Mouse (Mus musculus) embryonic facial prominence, embryonic 10.5 days (tissue): ENCODE results near the gene Dmd. TPM values are rescaled to one million over a fixed set of nuclear protein-coding genes. Genes with fewer than 3 reads are reported as not detected.

Experiments used
- DNase-seq: peaks from one replicate; pipeline ENCODE4 v3.0.0-alpha.2; 2017; ENCODE audit warnings: low spot score
- H3K27ac ChIP-seq: fragments of 300-500 bp; sonication (generic); replicated peaks from 2 replicates; pipeline ENCODE4 v1.5.1; 2016; ENCODE audit warnings: mild to moderate bottlenecking
- H3K27me3 ChIP-seq: fragments of 300-500 bp; sonication (generic); replicated peaks from 2 replicates; pipeline ENCODE4 v1.6.1; 2016; ENCODE audit warnings: low read depth, mild to moderate bottlenecking; ENCODE audit not compliant: poor library complexity, severe bottlenecking
- H3K36me3 ChIP-seq: fragments of 300-500 bp; sonication (generic); replicated peaks from 2 replicates; pipeline ENCODE4 v1.6.1; 2016; ENCODE audit warnings: mild to moderate bottlenecking, moderate library complexity
- H3K4me1 ChIP-seq: fragments of 300-500 bp; sonication (generic); 2 replicates; pipeline ENCODE4 v1.6.1; 2016
- H3K4me3 ChIP-seq: fragments of 300-500 bp; sonication (generic); 2 replicates; pipeline ENCODE4 v1.5.1; 2016; ENCODE audit warnings: mild to moderate bottlenecking, moderate library complexity
- H3K9me3 ChIP-seq: fragments of 300-500 bp; sonication (generic); 2 replicates; pipeline ENCODE4 v1.6.1; 2016; ENCODE audit warnings: mild to moderate bottlenecking
- WGBS: fragments of 180-500 bp; shearing (Covaris S2); methylation state at CpG from one replicate; pipeline ENCODE4 v1.1.7; 2016; 5-methylcytosine and 5-hydroxymethylcytosine counted together
- polyA plus RNA-seq: library from polyadenylated mRNA; unstranded; fragments of >200 nt; fragmentation: Nextera tagmentation; extraction: Ambion mirVana; gene quantifications from 2 replicates; pipeline ENCODE4 v1.2.1, GENCODE M21; 2016

Gene Dmd
- polyA plus RNA-seq = 9.5 and 11.2 TPM in 2 replicates

- no peaks in the 10 kb centered on the region for H3K9me3 ChIP-seq
- H3K4me3 ChIP-seq = no peak within 1 kb of the TSS
- DNase-seq = no peak
- no peaks in the 10 kb centered on the region for H3K36me3 ChIP-seq
- no peak within 1 kb of the TSS for H3K27ac ChIP-seq
- no peaks in the 10 kb centered on the region for H3K4me1 ChIP-seq
- 70% methylated on average over 3 of the region's 3 CpGs for WGBS
- no peaks in the 10 kb centered on the region for H3K27me3 ChIP-seq
Measured at GRCm38 (mm10) chrX:82948630-82949029, at the start of gene Dmd. Dmd (plus strand) TSS chrX:82948870.

GRCm38 (mm10) chrX:82901515-82901914, 47.2 kb upstream of the Dmd start:
- H3K9me3 ChIP-seq = no peaks in the 10 kb centered on the region
- no peak for DNase-seq
- no peaks in the 10 kb centered on the region for H3K36me3 ChIP-seq
- no peak overlapping the region for H3K4me3 ChIP-seq
- no peaks in the 10 kb centered on the region for H3K27me3 ChIP-seq
- no peaks in the 10 kb centered on the region for H3K4me1 ChIP-seq
- H3K27ac ChIP-seq = no peak overlapping the region

GRCm38 (mm10) chrX:82987683-82988082, 39.0 kb downstream of the Dmd start:
- no peak for DNase-seq
- Histone ChIP-seq H3K27ac (no peak overlapping the region), H3K4me3 (no peak overlapping the region), H3K9me3 (no peaks in the 10 kb centered on the region), H3K4me1 (no peaks in the 10 kb centered on the region), H3K27me3 (no peaks in the 10 kb centered on the region), H3K36me3 (no peaks in the 10 kb centered on the region)
- WGBS = 82% methylated on average over 1 of the region's 1 CpGs

GRCm38 (mm10) chrX:83050190-83050589, 101.5 kb downstream of the Dmd start:
- Histone ChIP-seq H3K4me3 (no peak overlapping the region), H3K27me3 (no peaks in the 10 kb centered on the region), H3K4me1 (no peaks in the 10 kb centered on the region), H3K9me3 (no peaks in the 10 kb centered on the region), H3K27ac (no peak overlapping the region), H3K36me3 (no peaks in the 10 kb centered on the region)
- WGBS = 55% methylated on average over 1 of the region's 1 CpGs
- no peak for DNase-seq

- H3K9me3 ChIP-seq = no peaks in the 10 kb centered on the region
- no peak overlapping the region for H3K4me3 ChIP-seq
- H3K4me1 ChIP-seq = no peaks in the 10 kb centered on the region
- WGBS = 75% methylated on average over 2 of the region's 2 CpGs
- DNase-seq = no peak
- no peaks in the 10 kb centered on the region for H3K36me3 ChIP-seq
- no peaks in the 10 kb centered on the region for H3K27me3 ChIP-seq
- no peak overlapping the region for H3K27ac ChIP-seq
Measured at GRCm38 (mm10) chrX:83116171-83116876, 167.7 kb downstream of the Dmd start.

GRCm38 (mm10) chrX:83117198-83117597, 168.5 kb downstream of the Dmd start:
- Histone ChIP-seq H3K4me1 (no peaks in the 10 kb centered on the region), H3K27ac (no peak overlapping the region), H3K9me3 (no peaks in the 10 kb centered on the region), H3K36me3 (no peaks in the 10 kb centered on the region), H3K4me3 (no peak overlapping the region), H3K27me3 (no peaks in the 10 kb centered on the region)
- 81% methylated on average over 2 of the region's 2 CpGs for WGBS
- no peak for DNase-seq

- H3K36me3 ChIP-seq = no peaks in the 10 kb centered on the region
Measured at GRCm38 (mm10) chrX:83220563-83220962, 271.9 kb downstream of the Dmd start.

GRCm38 (mm10) chrX:83221050-83221449, 272.4 kb downstream of the Dmd start:
- no peak overlapping the region for H3K27ac ChIP-seq
- 38% methylated on average over 1 of the region's 1 CpGs for WGBS
- no peak for DNase-seq
- no peaks in the 10 kb centered on the region for H3K9me3 ChIP-seq
- no peaks in the 10 kb centered on the region for H3K4me1 ChIP-seq
- H3K27me3 ChIP-seq = no peaks in the 10 kb centered on the region
- no peaks in the 10 kb centered on the region for H3K36me3 ChIP-seq
- no peak overlapping the region for H3K4me3 ChIP-seq

More at GRCm38 (mm10) chrX:83220563-83220962, 271.9 kb downstream of the Dmd start:
- H3K4me3 ChIP-seq = no peak overlapping the region
- no peaks in the 10 kb centered on the region for H3K9me3 ChIP-seq
- H3K4me1 ChIP-seq = no peaks in the 10 kb centered on the region
- H3K27me3 ChIP-seq = no peaks in the 10 kb centered on the region
- H3K27ac ChIP-seq = no peak overlapping the region
- WGBS = 87% methylated on average over 2 of the region's 2 CpGs
- no peak for DNase-seq

GRCm38 (mm10) chrX:83487598-83487997, 538.9 kb downstream of the Dmd start, which contains the start of gene Tsga8:
Tsga8 (minus strand) TSS chrX:83487924.
- DNase-seq = no peak
- H3K36me3 ChIP-seq = no peaks in the 10 kb centered on the region
- 95% methylated on average over 15 of the region's 15 CpGs for WGBS
- no peaks in the 10 kb centered on the region for H3K4me1 ChIP-seq
- H3K4me3 ChIP-seq = no peak within 1 kb of the TSS
- H3K27me3 ChIP-seq = no peaks in the 10 kb centered on the region
- peaks cover 3% of the 10 kb centered on the region; the same call in 1 of the 2 replicates for H3K9me3 ChIP-seq
- H3K27ac ChIP-seq = no peak within 1 kb of the TSS

GRCm38 (mm10) chrX:83674998-83675397, 726.3 kb downstream of the Dmd start:
- H3K36me3 ChIP-seq = no peaks in the 10 kb centered on the region
- H3K27ac ChIP-seq = no peak overlapping the region
- 33% methylated on average over 1 of the region's 1 CpGs for WGBS
- no peaks in the 10 kb centered on the region for H3K4me1 ChIP-seq
- no peak overlapping the region for H3K4me3 ChIP-seq
- peak; percentile 45 for DNase-seq
- no peaks in the 10 kb centered on the region for H3K9me3 ChIP-seq
- no peaks in the 10 kb centered on the region for H3K27me3 ChIP-seq

- Histone ChIP-seq H3K4me1 (no peaks in the 10 kb centered on the region), H3K4me3 (no peak overlapping the region), H3K27ac (no peak overlapping the region), H3K36me3 (no peaks in the 10 kb centered on the region), H3K9me3 (no peaks in the 10 kb centered on the region), H3K27me3 (no peaks in the 10 kb centered on the region)
- no peak for DNase-seq
Measured at GRCm38 (mm10) chrX:83686547-83686946, 737.9 kb downstream of the Dmd start.

- no peaks in the 10 kb centered on the region for H3K9me3 ChIP-seq
- H3K4me1 ChIP-seq = no peaks in the 10 kb centered on the region
- 14% methylated on average over 1 of the region's 1 CpGs for WGBS
- H3K27me3 ChIP-seq = no peaks in the 10 kb centered on the region
- H3K27ac ChIP-seq = no peak overlapping the region
- H3K4me3 ChIP-seq = no peak overlapping the region
- no peaks in the 10 kb centered on the region for H3K36me3 ChIP-seq
- no peak for DNase-seq
Measured at GRCm38 (mm10) chrX:83740533-83740932, 791.9 kb downstream of the Dmd start.

GRCm38 (mm10) chrX:83746301-83747008, 797.8 kb downstream of the Dmd start:
- Histone ChIP-seq H3K27ac (no peak overlapping the region), H3K4me1 (no peaks in the 10 kb centered on the region), H3K27me3 (no peaks in the 10 kb centered on the region), H3K9me3 (no peaks in the 10 kb centered on the region), H3K4me3 (no peak overlapping the region), H3K36me3 (no peaks in the 10 kb centered on the region)
- no peak for DNase-seq
- WGBS = 63% methylated on average over 4 of the region's 4 CpGs
